Mouse (Mus musculus) midbrain, embryonic 15.5 days (tissue): Measurements from ENCODE around the gene Stxbp6. TPM values are rescaled to one million over a fixed set of nuclear protein-coding genes. Genes with fewer than 3 reads are reported as not detected.

Source experiments
- ATAC-seq: fragments of 200-750 bp; cut with Nextera tagmentation; replicated peaks from 2 replicates; pipeline ENCODE4 v1.8.0; 2017; ENCODE audit warnings: moderate TSS enrichment
- H3K27ac ChIP-seq: fragments of 300-500 bp; sonication (generic); 2 replicates; pipeline ENCODE4 v1.5.1; 2015; ENCODE audit warnings: mild to moderate bottlenecking, inconsistent platforms
- H3K27me3 ChIP-seq: fragments of 300-500 bp; sonication (generic); replicated peaks from 2 replicates; pipeline ENCODE4 v1.6.1; 2015; ENCODE audit warnings: inconsistent platforms
- H3K36me3 ChIP-seq: fragments of 300-500 bp; sonication (generic); replicated peaks from 2 replicates; pipeline ENCODE4 v1.6.1; 2015; ENCODE audit warnings: inconsistent platforms
- H3K4me1 ChIP-seq: fragments of 300-500 bp; sonication (generic); 2 replicates; pipeline ENCODE4 v1.6.1; 2015; ENCODE audit warnings: inconsistent platforms
- H3K4me2 ChIP-seq: fragments of 300-500 bp; sonication (generic); 2 replicates; pipeline ENCODE4 v1.6.1; 2015; ENCODE audit warnings: inconsistent platforms, mild to moderate bottlenecking, moderate library complexity
- H3K4me3 ChIP-seq: fragments of 300-500 bp; sonication (generic); 2 replicates; pipeline ENCODE4 v1.5.1; 2015; ENCODE audit warnings: mild to moderate bottlenecking, inconsistent platforms
- H3K9ac ChIP-seq: fragments of 300-500 bp; sonication (generic); 2 replicates; pipeline ENCODE4 v1.6.1; 2015; ENCODE audit warnings: mild to moderate bottlenecking, inconsistent platforms
- H3K9me3 ChIP-seq: fragments of 300-500 bp; sonication (generic); 2 replicates; pipeline ENCODE4 v1.6.1; 2016; ENCODE audit warnings: inconsistent platforms
- WGBS: fragments of 180-500 bp; shearing (Covaris S2); methylation state at CpG from one replicate; pipeline ENCODE4 v1.1.7; 2015; ENCODE audit warnings: mixed read lengths; 5-methylcytosine and 5-hydroxymethylcytosine counted together
- polyA plus RNA-seq: library from polyadenylated mRNA; unstranded; fragments of >200 nt; fragmentation: Nextera tagmentation; extraction: Ambion mirVana; gene quantifications from 2 replicates; pipeline ENCODE4 v1.2.1, GENCODE M21; 2015

Stxbp6 gene
- polyA plus RNA-seq, 1 experiment from 2014 or later: 18.0 TPM

DNA sequence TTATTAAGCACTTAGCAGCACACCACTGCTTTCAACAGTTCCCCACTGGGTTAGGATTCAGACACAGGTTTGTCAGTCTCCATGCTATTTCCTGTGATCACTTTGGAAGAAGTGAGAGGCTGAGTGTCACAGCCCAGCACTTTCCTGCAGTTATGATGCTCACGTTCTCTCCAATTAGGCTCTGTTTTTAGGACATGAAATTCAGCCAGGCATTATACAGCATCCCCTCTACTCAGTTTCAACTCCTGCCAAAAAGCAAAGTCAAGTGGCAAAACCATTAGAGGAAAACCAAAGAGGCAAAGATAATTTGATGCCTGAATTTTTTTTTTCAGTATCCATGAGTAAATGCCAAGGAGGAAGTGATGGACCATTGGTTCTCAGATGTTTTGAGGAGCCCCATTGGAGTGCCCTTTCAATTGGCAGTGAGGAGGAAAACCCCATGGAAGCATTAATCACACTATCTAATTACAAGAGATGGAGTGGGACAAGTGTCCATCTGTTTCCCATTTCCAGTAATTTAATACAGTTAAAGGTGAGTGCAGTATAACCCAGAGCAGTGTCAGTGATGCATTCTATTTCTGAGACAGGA is 238.5 kb downstream of the Stxbp6 start:
- Histone ChIP-seq H3K9me3 (peaks cover 1% of the 10 kb centered on the region; the same call in 1 of the 2 replicates), H3K27me3 (no peaks in the 10 kb centered on the region), H3K4me2 (no peak overlapping the region), H3K27ac (no peak overlapping the region), H3K4me1 (peaks cover 9% of the 10 kb centered on the region; the same call in 1 of the 2 replicates), H3K9ac (no peak overlapping the region), H3K36me3 (no peaks in the 10 kb centered on the region), H3K4me3 (no peak overlapping the region)
- WGBS: 78% methylated on average over 1 of the region's 1 CpGs
- ATAC-seq: no peak

DNA sequence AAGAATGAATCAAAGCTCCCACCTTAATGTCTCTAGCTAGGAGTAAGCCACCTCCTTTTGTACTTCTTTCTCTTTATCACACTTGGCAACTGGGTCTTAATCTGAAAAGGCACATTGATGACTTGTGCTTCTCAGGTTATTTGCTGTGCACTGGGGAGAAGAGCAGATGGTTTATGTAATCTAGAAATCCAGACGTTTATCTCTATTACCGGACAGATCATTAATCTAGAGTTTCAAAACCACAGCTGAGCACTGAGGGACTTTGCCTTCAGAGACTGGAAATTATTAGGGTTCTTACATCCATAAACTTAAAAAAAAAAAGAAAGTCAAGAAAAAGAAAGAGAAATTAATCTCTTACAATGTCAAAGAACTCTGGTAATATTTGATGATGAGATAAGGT is 262.6 kb downstream of the Stxbp6 start:
- Histone ChIP-seq H3K27ac (no peak overlapping the region), H3K9me3 (no peaks in the 10 kb centered on the region), H3K36me3 (no peaks in the 10 kb centered on the region), H3K4me1 (no peaks in the 10 kb centered on the region), H3K4me3 (no peak overlapping the region), H3K9ac (no peak overlapping the region), H3K4me2 (no peak overlapping the region), H3K27me3 (no peaks in the 10 kb centered on the region)
- no peak for ATAC-seq
- 87% methylated on average over 2 of the region's 2 CpGs for WGBS

DNA sequence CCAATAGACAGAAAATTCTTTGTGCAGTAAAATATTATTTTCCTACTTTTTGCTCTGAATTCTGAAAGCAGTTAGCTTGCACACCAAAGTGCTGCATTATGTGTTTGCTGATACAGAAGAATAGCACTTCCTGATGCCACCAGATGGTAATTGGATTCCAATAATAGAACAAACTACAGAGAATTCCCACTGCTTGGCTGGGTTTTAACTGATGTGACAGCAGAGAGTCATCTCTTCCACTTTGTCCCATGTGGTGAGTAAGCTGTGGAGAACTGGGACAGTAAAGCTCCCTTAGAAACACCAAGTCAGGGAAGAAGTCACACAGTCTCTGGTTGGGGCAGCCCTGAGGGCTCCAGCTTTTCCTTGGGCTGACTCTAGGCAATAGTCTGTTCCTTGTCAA is 270.3 kb downstream of the Stxbp6 start:
- Histone ChIP-seq H3K36me3 (no peaks in the 10 kb centered on the region), H3K4me2 (no peak overlapping the region), H3K9ac (no peak overlapping the region), H3K4me3 (no peak overlapping the region), H3K27ac (no peak overlapping the region), H3K9me3 (no peaks in the 10 kb centered on the region), H3K27me3 (no peaks in the 10 kb centered on the region), H3K4me1 (no peaks in the 10 kb centered on the region)
- no peak for ATAC-seq
